Mouse (Mus musculus) left cerebral cortex, adult 8-10 months (tissue): ENCODE measurements around the gene Snhg11. TPM values are rescaled to one million over a fixed set of nuclear protein-coding genes. Genes with fewer than 3 reads are reported as not detected.

Experiments
- DNase-seq, 2 experiments: peaks; one replicate each; pipeline ENCODE4 v3.0.0; 2022; ENCODE audit warnings: low spot score in 2 of 2
- total RNA-seq, 4 experiments: library from RNA; stranded (reverse); gene quantifications; 2 replicates each; pipeline ENCODE4 v1.2.4; 2022

Snhg11 gene
- total RNA-seq: 100 to 1,000 TPM; 574 to 680 (median 623) TPM

DNA sequence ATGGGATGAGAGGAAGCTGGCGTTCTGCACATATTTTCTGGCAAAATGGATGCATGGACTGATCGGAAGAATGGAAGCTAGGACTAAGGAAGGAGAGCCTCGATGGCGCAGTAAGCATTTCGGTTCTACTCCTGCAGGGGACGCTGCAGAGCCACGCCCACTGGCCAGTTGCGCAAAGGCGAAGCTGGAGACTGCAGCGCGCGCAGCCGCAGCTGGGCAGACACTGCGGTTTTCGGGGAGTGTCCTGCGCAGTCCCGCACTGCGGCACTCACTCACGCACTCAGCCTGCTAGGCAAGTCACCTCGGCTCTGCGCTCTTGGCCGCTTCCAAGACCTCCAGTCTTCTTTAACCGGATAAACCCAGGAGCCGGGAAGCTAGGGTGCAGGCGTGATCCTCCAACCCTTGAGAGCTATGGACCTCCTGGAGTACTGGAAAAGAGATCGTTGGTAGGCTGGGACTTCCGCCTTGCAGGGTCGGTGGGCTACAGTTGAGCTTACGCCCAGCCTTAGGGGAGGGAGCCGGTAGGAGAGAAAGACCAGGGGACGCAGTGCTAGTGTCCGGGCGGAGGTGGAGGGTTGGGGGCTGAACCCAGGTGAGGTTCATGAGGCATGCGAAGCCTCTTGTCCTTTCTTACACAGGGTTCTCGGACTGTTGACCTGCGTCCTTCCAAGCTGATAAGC is at the start of gene Snhg11:
Gene Snhg11 (plus strand): TSS at position 196 of the 680 bp plus-strand sequence.
- peak; percentile 90 to 92 for DNase-seq

- DNase-seq: no peak
Measured at GRCm38 (mm10) chr2:158334356-158334755, 41.1 kb upstream of the Snhg11 start.

- DNase-seq: no peak
Measured at GRCm38 (mm10) chr2:158337698-158338097, 37.7 kb upstream of the Snhg11 start.

DNA sequence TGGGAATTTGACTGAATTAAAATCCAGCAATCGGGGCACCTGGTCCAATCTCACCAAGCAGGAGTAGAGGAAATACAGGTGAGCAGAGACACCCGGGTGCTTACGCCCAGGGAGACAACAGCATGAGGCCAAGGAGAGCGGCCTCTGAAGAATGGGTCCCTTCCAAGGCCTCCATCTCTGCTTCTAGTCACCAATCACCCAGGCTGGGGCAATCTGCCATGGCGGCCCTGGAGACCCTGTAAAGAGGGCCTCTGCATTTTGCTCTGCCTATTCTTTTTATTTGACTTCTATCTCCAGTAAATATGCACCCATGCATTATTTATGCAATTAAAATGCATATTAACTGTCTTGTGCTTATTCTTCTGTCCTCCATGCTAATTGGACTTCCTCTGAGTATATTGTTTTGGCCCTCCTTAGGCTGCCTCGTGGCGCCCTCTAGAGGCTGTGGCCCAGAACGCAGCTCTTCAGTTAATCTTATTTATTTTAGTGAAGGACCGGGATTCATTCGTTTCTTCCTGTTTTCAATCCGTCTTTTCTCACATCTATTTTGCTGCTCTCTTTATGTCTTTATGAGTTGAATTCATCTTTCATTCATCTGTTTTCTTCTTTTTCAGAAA is 35.4 kb upstream of the Snhg11 start:
- DNase-seq: peak in 1 of 2 experiments; percentile 65

- no peak for DNase-seq
Measured at GRCm38 (mm10) chr2:158341324-158341723, 34.1 kb upstream of the Snhg11 start.

GRCm38 (mm10) chr2:158343495-158343894 is 31.9 kb upstream of the Snhg11 start:
- no peak for DNase-seq

DNA sequence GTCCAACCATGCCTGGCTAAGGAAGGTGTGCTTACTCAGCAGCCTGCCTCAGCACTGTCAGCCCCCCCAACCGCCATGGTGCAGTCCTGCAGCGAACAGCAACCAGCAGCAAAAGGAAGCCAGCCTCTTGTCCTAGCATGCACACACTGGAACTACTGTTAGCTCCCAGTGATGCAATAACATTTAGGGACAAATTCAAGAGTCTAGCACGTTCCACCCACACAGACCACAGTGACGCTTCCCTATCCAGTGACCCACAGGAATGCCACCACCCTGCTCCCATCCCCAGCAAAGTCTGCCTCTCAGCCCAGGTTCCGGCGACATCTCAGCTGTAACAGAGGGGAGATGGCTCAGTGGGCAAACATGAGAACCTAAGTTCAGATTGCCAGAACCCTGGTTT is 29.0 kb upstream of the Snhg11 start:
- no peak for DNase-seq

- DNase-seq: peak in 1 of 2 experiments; percentile 62
Measured at GRCm38 (mm10) chr2:158347868-158348267, 27.6 kb upstream of the Snhg11 start.

DNA sequence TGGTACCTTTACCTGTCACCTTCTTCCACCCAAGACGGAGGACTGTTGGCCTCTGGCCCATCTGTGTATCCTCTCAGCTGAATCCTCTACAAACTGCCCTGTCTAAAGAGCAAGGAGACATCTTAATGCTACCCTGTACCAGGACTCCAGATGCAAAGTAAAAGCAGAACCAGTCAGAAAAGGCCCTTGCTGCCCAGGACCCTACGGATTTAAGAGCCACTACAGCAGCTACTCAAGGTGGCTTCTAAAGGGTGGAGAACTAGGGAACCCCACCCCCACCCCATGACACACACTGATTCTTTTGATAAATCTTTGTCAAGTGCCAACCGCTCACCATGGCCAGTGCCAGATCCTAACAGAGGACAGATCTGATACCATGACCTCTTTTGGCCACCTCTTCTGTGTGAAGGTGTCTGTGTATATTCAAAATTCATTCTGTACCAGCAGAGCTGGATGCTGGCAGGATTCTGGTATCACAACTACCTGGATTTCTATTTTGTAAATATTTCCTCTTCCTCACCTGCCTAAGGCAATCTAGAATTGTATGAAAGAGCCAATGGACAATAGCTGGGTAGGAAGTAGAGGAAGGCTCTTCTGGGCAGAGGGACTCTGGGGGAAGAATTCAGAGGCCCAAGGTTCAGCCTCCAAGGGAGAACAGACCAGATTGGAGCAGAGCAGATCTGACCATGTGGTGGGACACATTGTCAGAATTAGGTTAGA is 22.5 kb upstream of the Snhg11 start:
- DNase-seq: no peak

GRCm38 (mm10) chr2:158354348-158355114 is 20.9 kb upstream of the Snhg11 start:
- no peak for DNase-seq

DNA sequence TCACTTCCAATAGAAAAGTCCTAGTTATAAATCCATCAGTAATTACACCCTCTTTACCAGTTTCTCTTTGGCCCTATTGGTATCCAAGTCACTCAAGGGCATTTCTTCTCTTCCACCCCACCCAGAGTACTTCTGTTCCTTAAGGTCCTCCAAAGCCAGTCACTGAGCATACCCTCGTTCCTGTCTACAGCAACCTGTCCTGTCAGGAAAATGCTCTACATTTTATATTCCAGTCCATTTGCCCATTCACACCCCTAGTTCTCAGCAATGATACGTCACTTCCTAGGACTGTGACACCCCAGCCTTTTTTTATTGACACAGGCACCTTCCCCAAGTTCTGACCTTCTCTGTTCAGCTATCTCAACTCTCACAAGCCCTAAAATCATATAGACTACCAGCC is 20.2 kb upstream of the Snhg11 start:
- DNase-seq: no peak

GRCm38 (mm10) chr2:158356121-158356520 is 19.3 kb upstream of the Snhg11 start:
- DNase-seq: no peak

DNA sequence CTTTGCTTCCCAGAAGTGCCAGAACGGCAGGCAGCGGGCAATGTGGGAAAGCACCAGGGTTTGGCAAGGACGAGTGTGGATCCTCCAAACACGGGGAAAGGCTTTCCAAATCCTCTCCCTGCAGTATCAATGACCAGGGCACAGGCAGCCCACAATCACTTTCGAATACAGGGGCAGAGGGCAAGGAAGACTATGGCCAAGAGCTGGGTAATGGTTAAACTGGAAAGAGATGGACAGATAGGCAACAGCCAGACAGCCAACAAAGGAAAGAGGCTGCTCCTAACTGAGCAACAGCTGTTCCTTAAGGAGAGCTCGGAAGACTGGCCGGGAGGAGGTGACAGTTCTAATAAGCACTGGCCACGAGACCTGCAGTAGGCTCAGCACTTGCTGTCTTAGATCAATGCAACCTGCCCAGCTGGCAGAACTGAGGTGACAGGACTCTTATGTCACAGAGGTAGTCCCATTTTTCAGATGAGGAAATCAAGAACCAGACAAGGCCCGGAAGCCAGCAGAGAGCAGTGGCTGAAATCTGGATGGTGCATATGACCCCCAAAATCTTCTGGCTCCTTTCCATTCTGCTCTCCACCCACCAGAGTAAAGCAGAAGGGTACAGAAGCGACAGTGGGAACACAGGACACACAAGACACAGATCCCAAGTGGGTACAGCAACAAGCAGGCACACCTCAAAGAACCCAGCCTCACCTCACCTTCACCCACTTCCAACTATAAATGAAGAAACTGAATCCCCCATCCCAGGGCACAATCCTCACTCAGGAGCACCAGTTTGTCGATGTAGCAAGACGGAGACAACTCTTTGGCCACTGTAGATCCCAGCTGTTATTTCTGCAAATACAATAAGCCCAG is 15.4 kb upstream of the Snhg11 start:
- DNase-seq: no peak

DNA sequence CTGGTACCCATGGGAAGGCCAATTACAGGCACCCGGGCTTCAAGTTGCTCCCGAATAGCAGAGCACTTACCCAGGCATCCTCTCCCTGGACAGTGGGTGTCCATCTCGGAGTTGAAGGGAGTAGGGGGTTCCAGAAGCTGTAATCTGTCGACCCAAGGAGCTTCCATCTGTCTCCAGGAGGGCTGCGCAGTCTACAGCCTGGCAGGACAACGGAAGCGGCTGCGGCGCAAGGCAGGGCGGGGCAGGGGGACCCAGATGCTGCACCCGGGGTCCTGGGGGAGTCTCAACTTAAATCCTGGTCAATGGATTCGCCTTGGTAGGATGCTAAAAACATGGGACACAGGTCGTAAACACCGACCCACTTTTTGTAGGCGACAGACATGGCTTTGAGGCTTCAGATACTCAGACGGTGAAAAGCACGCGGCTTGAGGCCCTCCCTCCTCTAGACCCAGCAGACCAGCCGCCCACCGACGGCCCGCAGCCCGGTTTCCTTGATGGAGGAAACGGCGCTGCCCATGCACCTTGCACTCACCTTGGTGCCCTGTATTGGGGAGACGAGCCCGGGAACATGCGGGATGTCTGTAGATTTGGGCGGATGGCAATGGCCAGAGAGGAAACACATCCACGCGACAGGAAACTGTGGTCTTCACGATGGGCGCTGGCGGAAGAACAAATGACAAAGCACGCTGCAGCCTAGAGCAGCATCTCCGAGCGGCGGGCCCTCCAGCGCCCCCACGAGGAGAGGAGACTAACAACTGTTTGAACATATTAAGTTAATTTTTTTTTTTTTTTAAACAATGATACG is 14.4 kb upstream of the Snhg11 start:
- DNase-seq: peak; percentile 67 to 82

GRCm38 (mm10) chr2:158361678-158362320 is 13.6 kb upstream of the Snhg11 start:
- no peak for DNase-seq

- no peak for DNase-seq
Measured at GRCm38 (mm10) chr2:158364175-158364574, 11.3 kb upstream of the Snhg11 start.

GRCm38 (mm10) chr2:158365099-158365850 is 10.2 kb upstream of the Snhg11 start:
- no peak for DNase-seq

GRCm38 (mm10) chr2:158367654-158368053 is 7.8 kb upstream of the Snhg11 start:
- no peak for DNase-seq

GRCm38 (mm10) chr2:158368313-158368712 is 7.1 kb upstream of the Snhg11 start:
- no peak for DNase-seq
